Mouse (Mus musculus) MN1 (cell line): ENCODE measurements around the gene Krtap17-1.

Experiments
- DNase-seq: peaks from one replicate; pipeline ENCODE4 v3.0.0-alpha.2; 2016; ENCODE audit warnings: low spot score

Krtap17-1 gene

DNA sequence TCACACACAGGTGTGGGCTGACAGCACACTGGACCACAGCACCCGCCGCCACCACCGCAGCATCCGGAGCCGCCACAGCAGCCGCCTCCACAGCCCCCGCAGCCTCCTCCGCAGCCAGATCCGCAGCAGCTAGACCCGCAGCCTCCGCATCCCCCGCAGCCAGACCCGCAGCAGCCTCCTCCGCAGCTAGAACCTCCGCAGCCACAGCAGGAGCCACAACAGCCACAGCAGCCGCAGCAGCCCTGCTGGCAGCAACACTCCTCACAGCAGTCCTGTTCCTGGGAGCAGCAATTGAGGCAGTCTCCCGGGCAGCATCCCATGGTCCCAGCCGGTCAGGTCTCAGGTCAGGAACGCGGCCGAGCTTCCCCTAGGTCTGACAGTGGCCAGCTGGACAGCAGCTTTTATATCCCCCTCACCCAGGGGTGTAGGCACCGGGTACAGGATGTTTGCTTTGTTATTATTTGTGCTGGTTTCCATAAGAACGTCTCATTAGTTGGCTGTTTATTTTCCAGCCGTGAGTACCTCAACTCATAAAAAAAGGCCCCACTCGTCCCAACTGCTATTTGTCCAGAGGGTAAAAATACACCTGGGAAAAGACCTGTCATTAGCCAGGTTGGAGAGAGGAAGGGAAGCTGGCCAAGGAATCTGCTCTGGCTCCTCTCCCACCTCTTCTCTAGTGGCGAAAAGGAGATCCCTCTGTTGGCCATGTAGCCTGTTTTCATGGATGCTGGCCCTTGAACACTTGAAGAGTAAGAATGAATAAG is at the start of gene Krtap17-1:
Gene Krtap17-1 (minus strand): TSS at position 375 of the 764 bp plus-strand sequence.
- DNase-seq = no peak

DNA sequence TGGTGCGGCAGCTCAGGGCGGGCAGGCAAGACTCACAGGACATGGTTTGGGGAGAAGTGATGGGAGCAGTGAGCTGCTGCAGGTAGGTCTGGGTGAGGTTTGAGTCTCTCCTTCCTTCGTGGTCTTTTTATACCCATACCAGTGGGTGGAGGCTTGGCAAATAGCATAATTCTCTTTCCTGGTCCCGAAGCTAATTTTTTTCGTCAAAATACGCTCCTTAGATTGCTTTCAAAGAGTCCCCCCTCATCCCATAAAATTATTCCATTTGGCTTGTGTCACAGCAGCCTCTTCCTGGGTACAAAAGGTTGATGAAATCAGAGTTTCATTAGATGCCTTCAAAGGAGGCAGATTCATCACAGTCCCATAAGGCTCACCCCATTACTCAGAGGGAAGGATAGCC is 47.7 kb upstream of the Krtap17-1 start, which contains the start of gene Krt34:
Gene Krt34 (minus strand): TSS at position 101 of the 400 bp plus-strand sequence.
- DNase-seq = no peak

- DNase-seq = no peak
Observed at GRCm38 (mm10) chr11:100029768-100030167, 36.0 kb upstream of the Krtap17-1 start, which contains the start of gene Krt33b. Gene Krt33b (minus strand): TSS chr11:100029868.

DNA sequence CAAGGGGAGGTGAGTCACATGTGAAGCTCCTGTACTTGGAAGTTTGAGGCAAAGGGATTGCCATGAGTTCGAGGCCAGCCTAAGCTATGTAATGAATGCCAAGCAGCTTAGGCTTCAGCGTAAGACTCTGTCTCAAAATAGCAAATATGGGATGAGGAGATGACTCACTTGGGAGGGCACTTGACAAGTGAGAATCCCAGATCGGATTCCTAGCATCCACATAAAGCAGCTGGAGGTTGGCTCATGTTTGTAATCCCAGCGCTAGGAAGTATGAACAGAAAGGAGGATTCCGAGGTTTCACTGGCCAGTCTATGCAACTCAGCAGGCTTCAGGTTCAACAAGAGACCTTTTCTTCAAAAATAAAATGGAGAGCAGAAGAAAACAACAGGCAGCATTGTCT is 27.6 kb upstream of the Krtap17-1 start:
- DNase-seq = no peak

GRCm38 (mm10) chr11:100019466-100019865 is 25.7 kb upstream of the Krtap17-1 start:
- no peak for DNase-seq

DNA sequence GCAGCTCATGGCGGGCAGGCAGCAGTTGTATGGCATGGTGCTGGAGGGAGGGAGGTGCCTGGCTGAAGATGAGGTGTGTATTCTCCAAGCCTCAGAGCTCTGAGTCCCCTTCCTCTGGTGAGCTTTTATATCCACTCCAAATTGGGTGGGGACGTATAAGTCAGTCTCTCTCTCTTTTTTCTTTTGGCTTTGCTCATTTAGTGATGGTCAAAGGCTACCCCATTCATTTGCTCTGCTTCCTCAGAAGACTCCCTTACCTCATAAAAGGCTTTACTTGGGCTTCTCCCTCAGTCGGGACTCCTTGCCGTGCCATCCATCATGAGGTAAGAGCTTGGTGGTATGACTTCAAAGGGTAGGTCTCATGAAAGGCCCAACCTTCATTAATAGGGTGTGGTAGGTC is 22.3 kb upstream of the Krtap17-1 start, which contains the start of gene Krt33a:
Gene Krt33a (minus strand): TSS at position 101 of the 400 bp plus-strand sequence.
- no peak for DNase-seq

GRCm38 (mm10) chr11:100013691-100014171 is 19.9 kb upstream of the Krtap17-1 start:
- DNase-seq = no peak

DNA sequence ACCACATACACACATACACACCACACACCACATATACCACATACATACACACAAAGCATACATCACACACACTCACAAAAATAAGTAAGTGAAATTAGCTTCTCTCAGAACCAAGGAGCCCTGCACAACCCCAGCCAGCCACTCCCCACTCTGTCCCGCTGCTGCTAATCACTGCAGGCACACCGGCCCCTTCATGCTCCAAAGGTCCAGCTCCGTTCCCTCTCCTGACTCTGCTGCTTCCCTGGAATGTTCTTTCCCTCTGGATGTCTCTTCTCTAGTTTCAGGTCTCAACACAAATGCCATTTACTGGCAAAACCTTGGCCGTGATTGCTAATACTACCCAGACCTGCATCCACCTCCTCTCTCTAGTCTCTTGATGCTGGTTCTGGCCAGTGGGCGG is 16.9 kb upstream of the Krtap17-1 start:
- DNase-seq = no peak

- DNase-seq = no peak
Observed at GRCm38 (mm10) chr11:100008336-100008735, 14.5 kb upstream of the Krtap17-1 start.

DNA sequence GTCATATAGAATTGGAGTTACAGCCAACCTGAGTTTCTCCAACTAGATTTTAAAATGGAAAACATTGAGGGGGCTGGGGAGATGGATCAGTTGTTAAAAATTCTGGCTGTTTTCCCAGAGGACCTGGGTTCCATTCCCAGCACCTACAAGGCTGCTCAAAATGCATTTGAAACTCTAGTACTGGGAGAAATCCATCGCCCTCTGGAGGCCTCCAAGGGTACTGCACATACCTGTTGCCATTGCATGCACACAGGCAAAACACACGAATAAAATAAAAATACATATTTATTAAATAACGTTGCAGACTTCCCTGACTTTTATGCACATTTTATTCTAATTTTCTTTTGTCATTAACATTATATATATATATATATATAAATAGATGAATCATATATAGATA is 12.8 kb upstream of the Krtap17-1 start:
- no peak for DNase-seq

GRCm38 (mm10) chr11:100005905-100006304 is 12.1 kb upstream of the Krtap17-1 start:
- DNase-seq = no peak

DNA sequence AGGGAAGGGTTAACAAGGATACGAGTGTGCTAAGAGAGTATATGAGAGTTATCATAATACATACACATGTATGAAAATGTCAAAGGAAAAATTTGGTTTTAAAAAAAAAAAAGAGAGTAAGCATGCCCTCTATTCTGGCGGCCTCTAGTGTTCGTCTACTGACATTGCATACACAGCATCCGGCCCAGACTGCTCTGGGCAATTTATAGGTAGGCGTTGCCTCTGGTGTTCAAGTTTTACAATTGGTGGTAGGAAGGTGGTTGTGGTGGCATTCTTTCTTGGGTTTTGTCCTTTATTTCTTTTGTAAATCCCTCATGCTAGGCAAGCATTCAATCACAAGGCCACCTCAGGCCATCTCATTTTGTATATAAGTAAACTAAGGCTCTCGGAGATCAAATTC is 11.1 kb upstream of the Krtap17-1 start:
- DNase-seq = peak; percentile 6

DNA sequence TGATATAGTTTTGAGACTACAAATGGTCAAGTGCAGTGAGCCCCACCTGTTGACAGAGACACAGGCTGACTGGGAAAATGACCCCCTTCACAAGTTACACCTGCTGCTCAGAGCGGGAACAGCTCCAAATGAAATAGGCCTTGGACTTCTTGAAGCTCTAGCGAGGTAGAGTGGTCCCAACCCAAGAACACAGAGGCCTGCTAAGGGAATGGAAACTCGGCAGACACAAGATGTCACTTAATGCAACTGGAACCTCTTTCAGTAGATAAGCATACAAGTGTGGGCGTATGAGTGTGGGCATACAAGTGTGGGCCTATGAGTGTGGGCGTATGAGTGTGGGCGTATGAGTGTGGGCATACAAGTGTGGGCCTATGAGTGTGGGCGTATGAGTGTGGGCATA is 5.3 kb upstream of the Krtap17-1 start:
- no peak for DNase-seq

DNA sequence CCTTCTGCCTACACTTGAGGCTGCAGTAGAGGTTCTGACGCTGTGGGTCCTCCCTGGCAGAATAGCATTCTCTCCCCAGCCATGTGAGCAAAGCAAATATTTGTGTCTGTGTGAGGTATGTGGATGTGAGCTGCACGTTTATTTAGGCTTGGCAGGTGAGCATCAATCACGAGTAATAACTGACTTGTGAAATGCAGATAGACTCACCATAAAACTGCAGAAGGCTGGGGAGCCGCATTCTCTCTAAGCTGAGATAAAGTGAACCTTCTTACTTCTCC is 529 bp upstream of the Krtap17-1 start:
- DNase-seq = no peak

GRCm38 (mm10) chr11:99990571-99990970 is 3.2 kb downstream of the Krtap17-1 start:
- no peak for DNase-seq

GRCm38 (mm10) chr11:99989881-99990405 is 3.9 kb downstream of the Krtap17-1 start:
- DNase-seq = no peak

DNA sequence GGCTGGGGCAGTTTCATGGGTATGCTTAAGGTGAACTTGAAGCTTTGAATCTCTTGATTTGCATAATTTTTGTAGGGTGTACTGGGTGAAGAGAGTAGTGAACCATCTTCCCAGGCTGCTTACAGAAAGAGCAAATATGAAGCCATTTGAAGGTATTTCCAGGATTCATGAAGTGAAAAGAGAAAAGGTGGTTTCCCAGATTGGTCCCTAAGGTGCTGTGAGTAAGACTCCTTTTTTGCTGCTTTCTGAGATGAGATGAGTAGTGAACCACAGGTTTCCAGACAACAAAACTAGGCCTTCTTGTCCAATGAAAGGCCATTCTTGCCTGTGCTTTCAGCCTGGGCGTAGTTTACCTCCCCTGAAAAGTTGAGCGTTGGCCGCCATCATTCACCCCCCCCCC is 5.3 kb downstream of the Krtap17-1 start:
- DNase-seq = no peak

DNA sequence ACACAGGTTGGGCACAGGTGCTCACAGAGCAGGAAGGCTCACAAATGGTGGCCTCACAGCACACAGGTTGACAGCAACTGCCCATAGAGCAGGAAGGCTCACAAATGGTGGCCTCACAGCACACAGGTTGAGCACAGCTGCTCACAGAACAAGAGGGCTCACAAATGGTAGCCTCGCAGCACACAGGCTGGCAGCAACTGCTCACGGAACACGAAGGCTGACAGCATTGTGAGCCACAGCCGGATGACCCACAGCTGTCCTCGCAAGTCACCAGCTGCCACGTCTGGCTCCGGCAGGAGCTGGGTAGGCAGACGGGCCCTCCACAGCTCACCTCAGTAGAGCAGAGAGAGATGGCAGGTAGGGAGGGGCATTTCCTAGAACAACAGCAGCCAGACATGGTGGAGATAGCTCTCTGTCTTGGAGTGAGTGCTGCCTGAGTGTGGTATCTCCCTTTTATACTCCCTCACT is 7.6 kb downstream of the Krtap17-1 start, which contains the start of gene Krtap16-1:
Gene Krtap16-1 (minus strand): TSS at position 418 of the 468 bp plus-strand sequence.
- no peak for DNase-seq

DNA sequence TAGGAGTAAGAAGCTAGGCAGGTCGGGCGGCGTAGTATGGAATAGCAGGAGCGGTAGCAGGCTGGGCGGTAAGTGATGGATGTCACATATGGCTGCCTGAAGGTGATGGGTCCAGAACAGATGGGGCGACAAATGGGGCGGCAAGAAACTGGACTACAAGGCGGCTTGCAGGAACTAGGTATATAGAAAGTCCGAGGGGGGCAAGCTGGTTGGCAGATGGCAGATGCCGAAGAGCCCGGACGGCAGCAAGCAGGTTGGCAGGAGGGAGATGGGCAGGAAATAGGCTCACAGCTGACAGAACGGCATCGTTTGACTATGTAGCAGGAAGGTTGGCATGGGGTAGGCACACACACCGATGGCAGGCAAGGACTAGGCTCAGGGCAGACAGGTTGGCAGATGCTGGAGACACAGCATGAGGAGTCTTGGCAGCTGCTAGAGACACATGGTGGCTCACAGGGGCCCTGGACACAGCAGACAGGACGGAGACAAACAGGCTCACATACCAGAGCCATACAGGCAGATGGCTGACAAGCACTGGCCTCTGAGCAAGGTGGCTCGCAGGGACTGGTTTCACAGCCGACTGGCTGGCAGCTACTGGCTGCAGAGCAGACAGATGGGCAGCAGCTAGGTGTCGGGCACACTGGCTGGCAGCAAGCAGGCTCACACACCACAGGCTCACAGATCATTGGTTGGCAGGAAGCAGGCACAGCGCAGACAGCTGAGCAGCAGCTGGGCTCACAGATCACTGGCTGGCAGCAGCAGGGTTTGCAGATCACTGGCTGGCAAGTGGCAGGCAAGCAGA is 8.3 kb downstream of the Krtap17-1 start:
- DNase-seq = no peak

DNA sequence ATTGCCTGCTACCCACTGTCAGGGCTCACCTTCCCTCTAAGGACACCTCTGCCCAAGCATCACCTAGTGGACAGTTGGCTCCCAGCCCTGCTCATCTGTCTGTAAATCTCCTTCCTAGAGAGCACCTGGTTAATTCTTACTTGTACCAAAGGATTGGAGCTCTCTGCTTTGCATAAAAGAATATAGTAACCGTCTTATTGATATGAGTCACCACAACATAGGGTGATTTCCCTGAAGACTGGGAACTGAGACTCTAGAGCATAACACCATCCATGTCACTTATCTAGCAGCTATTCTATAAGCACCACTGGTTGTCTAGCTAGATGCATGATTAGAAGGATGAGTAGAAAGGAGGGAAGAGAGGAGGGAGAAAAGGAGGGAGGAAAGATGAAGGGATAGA is 10.4 kb downstream of the Krtap17-1 start:
- DNase-seq = no peak

- no peak for DNase-seq
Observed at GRCm38 (mm10) chr11:99982731-99983130, 11.1 kb downstream of the Krtap17-1 start.

DNA sequence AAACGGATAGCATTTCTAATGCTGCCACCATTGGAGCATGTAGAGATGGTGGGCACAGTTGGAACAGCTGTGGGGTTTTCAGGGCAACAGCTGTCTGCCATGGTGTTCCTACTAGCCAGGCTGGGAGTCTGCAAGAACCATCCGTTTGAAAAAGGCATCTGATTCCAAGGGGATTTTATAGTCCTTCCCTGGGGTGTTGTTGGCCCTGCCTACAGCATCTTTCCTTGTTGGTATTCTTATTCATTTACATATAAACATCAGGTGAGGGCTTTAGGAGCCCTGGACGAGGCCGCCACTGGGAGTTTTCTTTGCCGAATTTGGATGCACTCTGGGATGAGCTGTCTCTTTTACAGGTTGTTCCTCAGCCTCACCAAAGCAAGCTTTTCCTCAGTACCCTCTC is 14.8 kb downstream of the Krtap17-1 start, which contains the start of gene Krtap29-1:
Gene Krtap29-1 (minus strand): TSS at position 101 of the 400 bp plus-strand sequence.
- no peak for DNase-seq

GRCm38 (mm10) chr11:99965961-99966360 is 27.8 kb downstream of the Krtap17-1 start:
- DNase-seq = no peak
